Mouse (Mus musculus): ENCODE measurements around the gene Man2c1. TPM values are rescaled to one million over a fixed set of nuclear protein-coding genes. Genes with fewer than 3 reads are reported as not detected.

Man2c1 gene
- 63.1 and 71.1 TPM in 2 replicates for polyA plus RNA-seq (2015; fragmentation: Nextera tagmentation; extraction: Ambion mirVana)

DNA sequence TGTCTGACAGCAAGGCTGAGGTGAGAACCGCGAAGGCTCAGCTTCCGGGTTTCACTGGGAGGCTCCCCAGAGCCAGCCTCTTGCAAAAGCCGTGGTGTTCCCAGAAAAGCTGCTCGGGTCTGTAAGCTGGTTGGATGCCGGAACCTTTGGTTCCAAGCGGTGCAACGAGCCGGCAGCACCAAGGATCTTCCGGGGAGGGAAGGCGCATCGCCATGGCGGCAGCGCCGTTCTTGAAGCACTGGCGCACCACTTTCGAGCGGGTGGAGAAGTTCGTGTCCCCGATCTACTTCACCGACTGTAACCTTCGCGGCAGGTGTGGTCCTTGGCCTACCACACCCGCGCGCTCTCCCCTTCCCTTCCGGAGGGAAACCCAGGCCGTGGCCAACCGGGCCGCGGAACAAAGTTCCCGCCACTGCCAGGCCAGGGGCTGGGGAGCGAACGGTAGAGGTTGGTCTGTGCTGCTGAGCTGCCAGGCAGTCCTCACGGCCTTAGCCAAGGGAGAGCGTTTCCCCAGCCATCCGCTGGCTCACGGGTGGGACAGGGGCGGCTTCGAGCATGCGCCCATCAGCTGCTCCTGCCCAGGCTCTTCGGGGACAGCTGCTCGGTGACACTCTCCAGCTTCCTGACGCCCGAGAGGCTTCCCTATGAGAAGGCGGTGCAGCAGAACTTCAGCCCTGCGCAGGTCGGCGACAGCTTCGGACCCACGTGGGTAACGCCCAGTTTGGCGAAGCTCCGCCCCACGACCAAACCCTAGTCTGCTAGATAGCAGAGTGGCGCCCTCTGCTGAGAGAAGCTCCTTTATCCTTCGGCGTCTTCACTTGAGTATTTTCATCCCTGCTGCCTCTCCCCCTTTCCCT lies at the start of gene Man2c1:
Man2c1 (plus strand) TSS at position 114 of the 857 bp plus-strand sequence.
- Histone ChIP-seq H3K4me2 (peak within 1 kb of the TSS; percentile 90), H3K4me3 (replicated peaks) (peak within 1 kb of the TSS; percentile 91), H3K27ac (peak within 1 kb of the TSS; percentile 99), H3K36me3 (peaks cover 18% of the 10 kb centered on the region; the same call in 1 of the 2 replicates), H3K9me3 (no peaks in the 10 kb centered on the region), H3K27me3 (replicated peaks) (no peaks in the 10 kb centered on the region), H3K4me1 (peaks cover 4% of the 10 kb centered on the region; the same call in 1 of the 2 replicates), H3K9ac (peak within 1 kb of the TSS; percentile 81)
- ATAC-seq (ENCODE audit: insufficient read depth, low FRiP score, low read depth) = peak; percentile 89
- under 1% methylated on average over 58 of the region's 58 CpGs for WGBS

DNA sequence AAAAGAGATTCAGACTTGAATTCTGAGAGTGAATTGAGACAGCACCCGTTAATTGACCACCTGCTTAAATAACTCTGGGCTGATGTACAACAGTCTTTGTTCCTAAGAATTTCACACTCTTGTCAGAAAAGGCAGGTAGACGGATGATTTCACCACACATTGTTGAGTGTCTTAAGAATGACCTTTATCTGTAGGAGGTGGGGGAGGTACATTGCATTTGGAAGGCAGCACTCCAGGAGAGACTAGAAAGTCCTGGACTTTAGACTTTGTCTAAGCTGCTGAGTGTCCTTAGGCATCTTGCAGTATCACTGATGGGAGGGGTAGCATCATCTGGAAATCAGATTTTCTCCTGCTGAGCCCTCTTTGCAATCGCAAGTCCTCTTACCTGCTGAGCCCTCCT lies 48.3 kb upstream of the Man2c1 start:
- no peaks in the 10 kb centered on the region for H3K27me3 ChIP-seq (replicated peaks)
- H3K4me1 ChIP-seq = 0 out of 2 replicates have a peak, but pooled peaks cover 2% of the 10 kb centered on the region
- H3K4me2 ChIP-seq = no peak overlapping the region
- peaks cover 12% of the 10 kb centered on the region for H3K36me3 ChIP-seq
- H3K9me3 ChIP-seq = no peaks in the 10 kb centered on the region
- WGBS = 71% methylated on average over 3 of the region's 3 CpGs
- no peak overlapping the region for H3K27ac ChIP-seq
- no peak overlapping the region for H3K9ac ChIP-seq
- H3K4me3 ChIP-seq (replicated peaks) = no peak overlapping the region
- ATAC-seq (ENCODE audit: insufficient read depth, low FRiP score, low read depth) = no peak

DNA sequence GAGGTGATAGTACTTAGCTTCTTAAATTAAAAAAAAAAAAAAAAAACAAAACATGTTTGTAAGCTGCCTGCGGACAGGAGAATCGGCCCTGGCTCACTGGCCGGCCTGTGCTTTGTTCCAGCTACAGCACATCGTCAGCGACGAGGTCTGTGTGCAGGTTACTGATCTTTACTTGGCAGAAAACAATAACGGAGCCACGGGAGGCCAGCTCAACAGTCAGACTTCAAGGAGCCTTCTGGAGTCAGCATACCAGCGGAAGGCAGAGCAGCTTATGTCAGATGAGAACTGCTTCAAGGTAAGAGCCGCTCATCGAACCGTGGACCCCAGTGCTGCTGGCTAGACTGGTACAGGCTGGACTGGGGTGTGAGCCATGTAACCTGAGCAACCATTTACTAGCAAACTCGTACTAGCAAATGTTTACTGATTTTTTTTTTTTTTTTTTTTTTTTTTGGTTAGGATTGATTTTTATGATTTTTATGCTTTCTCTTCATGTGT lies 13.2 kb upstream of the Man2c1 start:
- no peaks in the 10 kb centered on the region for H3K9me3 ChIP-seq
- no peak overlapping the region for H3K4me2 ChIP-seq
- H3K4me3 ChIP-seq (replicated peaks) = no peak overlapping the region
- 92% methylated on average over 13 of the region's 13 CpGs for WGBS
- no peak for ATAC-seq (ENCODE audit: insufficient read depth, low FRiP score, low read depth)
- no peak overlapping the region for H3K9ac ChIP-seq
- peaks cover 51% of the 10 kb centered on the region for H3K36me3 ChIP-seq
- no peaks in the 10 kb centered on the region for H3K27me3 ChIP-seq (replicated peaks)
- no peak overlapping the region for H3K27ac ChIP-seq
- no peaks in the 10 kb centered on the region for H3K4me1 ChIP-seq

DNA sequence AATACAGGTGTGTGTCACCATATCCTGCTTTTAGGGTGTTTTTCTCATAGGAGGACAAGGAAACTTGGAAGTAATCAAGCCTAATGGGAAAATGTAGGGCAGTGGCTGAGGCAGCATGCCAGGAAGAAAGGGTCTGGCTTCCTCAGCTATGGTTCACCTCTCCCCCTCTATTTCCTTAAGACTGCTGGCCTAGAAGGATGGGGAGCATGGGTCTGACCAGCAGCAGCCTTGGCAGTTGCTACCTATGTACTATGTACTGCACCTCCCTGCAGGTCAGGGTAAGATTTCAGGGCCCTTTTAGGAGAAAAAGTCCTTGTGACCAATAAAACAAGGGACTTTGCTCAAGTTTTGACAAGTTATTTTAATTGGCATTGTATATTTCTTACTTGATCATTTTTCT lies 849 bp upstream of the Man2c1 start:
- H3K4me3 ChIP-seq (replicated peaks) = peak overlapping the region; percentile 91; the same call in 1 of the 2 replicates
- H3K9ac ChIP-seq = no peak overlapping the region
- H3K27ac ChIP-seq = no peak overlapping the region
- ATAC-seq (ENCODE audit: insufficient read depth, low FRiP score, low read depth) = no peak
- H3K9me3 ChIP-seq = no peaks in the 10 kb centered on the region
- H3K4me1 ChIP-seq = peaks cover 4% of the 10 kb centered on the region; the same call in 1 of the 2 replicates
- peaks cover 16% of the 10 kb centered on the region; the same call in 1 of the 2 replicates for H3K36me3 ChIP-seq
- H3K4me2 ChIP-seq = peak overlapping the region; percentile 90; the same call in 1 of the 2 replicates
- H3K27me3 ChIP-seq (replicated peaks) = no peaks in the 10 kb centered on the region

DNA sequence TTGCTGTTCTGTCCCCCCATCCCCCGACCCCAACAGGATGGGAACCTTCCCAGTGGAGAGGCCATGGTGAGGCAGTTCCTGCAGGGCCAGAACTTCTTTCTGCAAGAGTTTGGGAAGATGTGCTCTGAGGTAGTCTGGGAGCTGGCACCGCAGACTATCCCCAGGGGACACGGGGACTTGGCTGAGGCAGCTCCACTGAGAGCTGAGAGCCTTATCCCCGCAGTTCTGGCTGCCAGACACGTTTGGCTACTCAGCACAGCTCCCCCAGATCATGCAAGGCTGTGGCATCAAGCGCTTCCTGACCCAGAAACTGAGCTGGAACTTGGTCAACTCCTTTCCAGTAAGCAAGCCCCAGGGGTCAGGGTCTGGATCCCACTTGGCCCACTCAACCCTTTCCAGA lies 6.8 kb downstream of the Man2c1 start:
- ATAC-seq (ENCODE audit: insufficient read depth, low FRiP score, low read depth) = no peak
- H3K9ac ChIP-seq = no peak overlapping the region
- 89% methylated on average over 6 of the region's 6 CpGs for WGBS
- no peak overlapping the region for H3K27ac ChIP-seq
- H3K27me3 ChIP-seq (replicated peaks) = no peaks in the 10 kb centered on the region
- no peak overlapping the region for H3K4me2 ChIP-seq
- peaks cover 35% of the 10 kb centered on the region for H3K36me3 ChIP-seq
- no peaks in the 10 kb centered on the region for H3K9me3 ChIP-seq
- H3K4me3 ChIP-seq (replicated peaks) = no peak overlapping the region
- no peaks in the 10 kb centered on the region for H3K4me1 ChIP-seq

DNA sequence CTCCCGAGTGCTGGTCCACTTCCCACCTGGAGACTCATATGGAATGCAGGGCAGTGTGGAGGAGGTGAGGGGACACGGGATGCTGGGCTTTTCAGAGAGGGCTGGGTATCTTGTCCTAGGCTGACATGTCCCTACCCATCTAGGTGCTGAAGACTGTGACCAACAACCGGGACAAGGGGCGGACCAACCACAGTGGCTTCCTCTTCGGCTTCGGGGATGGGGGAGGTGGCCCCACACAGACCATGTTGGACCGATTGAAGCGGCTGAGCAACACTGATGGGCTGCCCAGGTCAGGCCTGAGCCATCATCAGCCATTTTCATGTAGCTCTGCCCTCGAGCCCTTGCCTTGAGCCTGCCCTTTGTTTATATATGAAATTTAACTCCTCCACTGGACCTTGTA lies 7.3 kb downstream of the Man2c1 start:
- Histone ChIP-seq H3K4me2 (no peak overlapping the region), H3K4me1 (no peaks in the 10 kb centered on the region), H3K27ac (no peak overlapping the region), H3K9ac (no peak overlapping the region), H3K36me3 (peaks cover 35% of the 10 kb centered on the region), H3K9me3 (no peaks in the 10 kb centered on the region), H3K27me3 (replicated peaks) (no peaks in the 10 kb centered on the region), H3K4me3 (replicated peaks) (no peak overlapping the region)
- no peak for ATAC-seq (ENCODE audit: insufficient read depth, low FRiP score, low read depth)
- whole genome bisulfite sequencing = 89% methylated on average over 9 of the region's 9 CpGs

DNA sequence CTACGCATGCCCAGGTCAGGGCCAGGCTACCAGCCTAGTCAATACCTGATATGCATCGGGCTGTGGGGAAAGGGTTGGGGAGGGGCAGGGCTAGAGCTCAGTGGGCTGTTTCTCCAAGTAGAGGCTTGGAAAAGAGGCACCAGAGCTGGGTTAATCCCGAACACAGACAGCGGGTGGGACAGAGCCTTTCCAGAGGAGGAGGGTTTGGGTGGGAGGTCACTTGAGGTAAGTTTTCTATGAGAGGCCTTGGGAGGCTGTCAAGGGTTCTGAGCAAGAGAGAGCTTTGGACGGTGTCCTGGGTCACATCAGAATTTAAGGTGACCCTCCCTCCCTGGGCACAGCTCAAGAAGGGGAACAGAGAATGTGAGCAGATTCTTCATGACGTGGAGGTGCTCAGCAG lies 8.0 kb downstream of the Man2c1 start:
- Histone ChIP-seq H3K4me1 (no peaks in the 10 kb centered on the region), H3K27me3 (replicated peaks) (no peaks in the 10 kb centered on the region), H3K9ac (no peak overlapping the region), H3K27ac (no peak overlapping the region), H3K9me3 (no peaks in the 10 kb centered on the region), H3K4me2 (no peak overlapping the region), H3K4me3 (replicated peaks) (no peak overlapping the region), H3K36me3 (peaks cover 35% of the 10 kb centered on the region)
- ATAC-seq (ENCODE audit: insufficient read depth, low FRiP score, low read depth) = no peak
- 87% methylated on average over 6 of the region's 6 CpGs for WGBS

DNA sequence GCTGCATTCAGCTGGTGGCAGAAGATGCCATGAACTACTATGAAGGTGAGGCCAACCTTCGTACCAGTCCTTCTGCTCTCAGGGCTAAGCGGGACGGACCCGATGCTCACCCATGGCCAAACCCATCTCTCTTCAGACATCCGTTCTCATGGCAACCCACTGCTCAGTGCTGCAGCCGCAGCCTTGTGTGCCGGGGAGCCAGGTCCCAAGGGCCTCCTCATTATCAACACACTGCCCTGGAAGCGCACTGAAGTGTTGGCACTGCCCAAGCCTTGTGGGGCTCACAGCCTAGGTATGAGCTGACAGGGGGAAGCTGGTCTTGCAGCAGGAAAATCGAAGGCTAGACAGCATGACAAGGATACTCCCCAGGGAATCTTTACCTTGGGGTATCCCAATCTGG lies 8.6 kb downstream of the Man2c1 start:
- no peak for ATAC-seq (ENCODE audit: insufficient read depth, low FRiP score, low read depth)
- H3K4me2 ChIP-seq = no peak overlapping the region
- H3K9ac ChIP-seq = no peak overlapping the region
- 85% methylated on average over 9 of the region's 9 CpGs for WGBS
- no peaks in the 10 kb centered on the region for H3K27me3 ChIP-seq (replicated peaks)
- no peaks in the 10 kb centered on the region for H3K4me1 ChIP-seq
- no peak overlapping the region for H3K4me3 ChIP-seq (replicated peaks)
- no peaks in the 10 kb centered on the region for H3K9me3 ChIP-seq
- no peak overlapping the region for H3K27ac ChIP-seq
- H3K36me3 ChIP-seq = peaks cover 35% of the 10 kb centered on the region

DNA sequence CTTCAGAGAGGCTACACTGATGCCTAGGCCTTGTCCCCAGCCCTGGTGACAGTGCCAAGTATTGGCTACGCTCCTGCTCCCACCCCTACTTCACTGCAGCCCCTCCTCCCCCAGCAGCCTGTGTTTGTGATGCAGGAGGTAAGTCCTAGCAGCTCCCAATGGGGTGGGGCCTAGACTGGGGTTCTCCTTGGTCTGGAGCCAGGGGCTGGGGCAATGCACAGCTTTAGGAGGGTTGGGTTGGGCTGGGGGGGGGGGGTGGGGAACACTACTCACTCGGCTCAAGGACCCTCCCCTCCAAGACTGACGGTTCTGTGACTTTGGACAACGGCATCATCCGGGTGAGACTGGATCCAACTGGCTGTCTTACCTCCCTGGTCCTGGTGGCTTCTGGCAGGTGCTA lies 9.1 kb downstream of the Man2c1 start:
- 83% methylated on average over 5 of the region's 5 CpGs for WGBS
- peaks cover 38% of the 10 kb centered on the region for H3K36me3 ChIP-seq
- no peaks in the 10 kb centered on the region for H3K9me3 ChIP-seq
- no peak overlapping the region for H3K9ac ChIP-seq
- no peaks in the 10 kb centered on the region for H3K27me3 ChIP-seq (replicated peaks)
- no peak for ATAC-seq (ENCODE audit: insufficient read depth, low FRiP score, low read depth)
- no peak overlapping the region for H3K4me3 ChIP-seq (replicated peaks)
- H3K4me2 ChIP-seq = no peak overlapping the region
- H3K27ac ChIP-seq = no peak overlapping the region
- no peaks in the 10 kb centered on the region for H3K4me1 ChIP-seq

DNA sequence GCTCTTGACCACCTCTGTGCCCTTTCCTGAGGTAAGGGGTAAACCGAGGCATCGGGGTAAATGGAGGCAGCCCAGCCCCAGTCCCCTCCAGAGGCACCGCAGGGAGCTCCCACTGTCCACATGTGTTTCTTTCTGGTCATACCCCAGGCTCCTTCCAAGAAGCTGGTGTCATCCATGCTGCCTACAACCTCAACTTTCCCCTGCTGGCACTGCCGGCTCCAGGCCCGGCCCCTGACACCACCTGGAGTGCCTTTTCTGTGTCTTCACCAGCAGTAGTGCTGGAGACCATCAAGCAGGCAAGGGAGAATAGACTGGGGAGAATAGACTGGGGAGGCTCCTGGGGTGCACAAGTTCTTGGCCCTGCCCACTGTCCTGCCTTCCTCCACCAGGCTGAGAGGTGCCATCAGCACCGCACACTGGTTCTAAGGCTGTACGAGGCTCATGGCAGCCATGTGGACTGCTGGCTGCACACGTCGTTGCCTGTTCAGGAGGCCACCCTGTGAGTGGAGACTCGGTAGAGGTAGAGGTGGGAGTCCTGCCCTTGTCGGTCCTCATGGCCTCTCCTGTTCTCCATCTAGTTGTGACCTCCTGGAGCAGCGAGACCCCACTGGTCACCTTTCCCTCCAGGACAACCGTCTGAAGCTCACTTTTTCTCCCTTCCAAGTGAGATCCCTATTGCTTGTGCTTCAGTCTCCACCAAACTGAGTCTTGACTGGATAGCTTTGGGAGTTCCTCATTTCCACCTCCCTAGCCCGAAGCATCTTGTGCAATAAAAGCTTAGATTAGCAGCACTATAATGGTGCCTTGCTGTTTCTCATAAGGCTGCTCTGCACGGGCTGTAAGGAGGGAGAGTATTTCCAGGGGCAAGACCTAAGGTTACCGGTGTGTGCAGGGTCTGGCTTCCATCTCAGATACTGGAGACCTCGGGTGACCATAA lies 11.2 kb downstream of the Man2c1 start:
- no peak for ATAC-seq (ENCODE audit: insufficient read depth, low FRiP score, low read depth)
- Histone ChIP-seq H3K4me2 (no peak overlapping the region), H3K9ac (no peak overlapping the region), H3K27me3 (replicated peaks) (no peaks in the 10 kb centered on the region), H3K27ac (no peak overlapping the region), H3K36me3 (peaks cover 26% of the 10 kb centered on the region), H3K4me1 (0 out of 2 replicates have a peak, but pooled peaks cover 1% of the 10 kb centered on the region), H3K9me3 (no peaks in the 10 kb centered on the region), H3K4me3 (replicated peaks) (no peak overlapping the region)
- WGBS = 88% methylated on average over 17 of the region's 17 CpGs

DNA sequence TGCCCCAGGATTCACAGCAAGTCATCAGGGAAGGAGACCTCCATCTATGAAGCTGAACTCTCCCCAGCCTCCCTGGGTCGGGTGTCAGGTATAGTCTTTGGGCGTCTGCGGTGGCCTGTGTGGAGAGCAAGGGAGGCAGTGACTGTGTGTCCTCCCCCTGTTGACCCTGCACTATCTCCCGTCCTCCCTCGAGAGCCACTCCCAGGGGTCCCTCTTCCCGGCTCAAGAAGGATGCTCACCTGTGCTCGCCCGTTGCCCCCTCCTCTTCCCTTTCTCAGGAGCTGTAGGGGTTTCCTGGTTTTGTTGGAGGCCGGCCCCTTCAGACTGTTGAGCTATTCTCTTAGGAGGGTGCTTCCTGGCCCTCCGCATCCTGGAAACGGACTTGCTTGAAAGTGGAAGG lies 12.7 kb downstream of the Man2c1 start:
- 83% methylated on average over 11 of the region's 11 CpGs for WGBS
- no peak overlapping the region for H3K9ac ChIP-seq
- H3K4me3 ChIP-seq (replicated peaks) = no peak overlapping the region
- H3K27me3 ChIP-seq (replicated peaks) = no peaks in the 10 kb centered on the region
- peaks cover 26% of the 10 kb centered on the region for H3K36me3 ChIP-seq
- no peak for ATAC-seq (ENCODE audit: insufficient read depth, low FRiP score, low read depth)
- H3K9me3 ChIP-seq = no peaks in the 10 kb centered on the region
- H3K4me1 ChIP-seq = 0 out of 2 replicates have a peak, but pooled peaks cover 10% of the 10 kb centered on the region
- H3K4me2 ChIP-seq = no peak overlapping the region
- no peak overlapping the region for H3K27ac ChIP-seq
